Mouse (Mus musculus): Measurements from ENCODE around the gene D430041D05Rik. TPM values are rescaled to one million over a fixed set of nuclear protein-coding genes. Genes with fewer than 3 reads are reported as not detected.

D430041D05Rik gene
- polyA plus RNA-seq, 1 experiment from 2014 or later, result 1.2 TPM

DNA sequence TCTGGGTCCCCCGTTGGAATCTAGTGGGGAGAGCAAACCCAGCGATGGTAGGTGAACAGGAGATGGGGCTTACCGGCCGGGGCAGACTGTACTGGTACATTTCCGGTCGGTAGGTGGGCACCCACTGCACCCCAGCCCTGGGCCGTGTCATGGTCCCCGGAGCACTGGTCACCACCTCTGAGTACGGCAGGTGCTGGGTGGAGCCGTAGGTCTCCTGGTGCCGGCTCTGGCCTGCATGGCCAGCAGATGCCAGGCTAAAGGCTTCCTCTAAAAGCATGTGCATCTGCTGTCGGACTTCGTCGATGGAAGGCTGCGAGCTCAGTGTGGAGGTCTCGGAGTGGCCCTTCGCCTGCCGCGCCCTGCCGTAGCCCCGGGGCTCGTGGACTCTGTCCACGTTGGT, 243.0 kb downstream of the D430041D05Rik start:
- Histone ChIP-seq H3K27me3 (no peaks in the 10 kb centered on the region), H3K36me3 (no peaks in the 10 kb centered on the region), H3K27ac (no peak overlapping the region), H3K9me3 (no peaks in the 10 kb centered on the region), H3K9ac (no peak overlapping the region), H3K4me2 (replicated peaks) (no peak overlapping the region), H3K4me1 (no peaks in the 10 kb centered on the region), H3K4me3 (no peak overlapping the region)
- no peak for ATAC-seq (ENCODE audit: insufficient number of reproducible peaks, insufficient read depth, low FRiP score, low TSS enrichment)
- 94% methylated on average over 23 of the region's 23 CpGs for WGBS

DNA sequence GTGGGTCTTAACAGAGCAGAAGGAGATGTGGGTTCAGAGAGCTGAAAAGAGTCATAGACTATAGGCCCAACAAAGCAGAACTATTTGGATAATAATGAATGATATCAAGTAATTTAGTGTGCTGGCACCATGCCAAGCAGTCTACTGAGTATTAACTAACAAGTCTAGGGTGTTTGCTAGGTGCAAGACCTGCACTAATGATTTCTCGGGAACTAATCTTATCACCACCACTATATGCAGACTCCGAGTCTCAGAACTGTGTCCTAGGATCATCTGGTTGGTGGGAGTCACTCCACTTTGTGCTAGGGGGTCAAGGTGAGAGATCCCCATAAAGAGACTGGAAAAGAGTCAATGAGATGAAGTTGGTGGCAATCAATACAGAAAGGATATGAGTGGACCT, 245.2 kb downstream of the D430041D05Rik start:
- WGBS, result 94% methylated on average over 2 of the region's 2 CpGs
- H3K36me3 ChIP-seq, result no peaks in the 10 kb centered on the region
- ATAC-seq (ENCODE audit: insufficient number of reproducible peaks, insufficient read depth, low FRiP score, low TSS enrichment), result no peak
- H3K4me2 ChIP-seq (replicated peaks), result no peak overlapping the region
- H3K27ac ChIP-seq, result no peak overlapping the region
- no peaks in the 10 kb centered on the region for H3K4me1 ChIP-seq
- no peaks in the 10 kb centered on the region for H3K27me3 ChIP-seq
- no peak overlapping the region for H3K9ac ChIP-seq
- H3K9me3 ChIP-seq, result no peaks in the 10 kb centered on the region
- no peak overlapping the region for H3K4me3 ChIP-seq

DNA sequence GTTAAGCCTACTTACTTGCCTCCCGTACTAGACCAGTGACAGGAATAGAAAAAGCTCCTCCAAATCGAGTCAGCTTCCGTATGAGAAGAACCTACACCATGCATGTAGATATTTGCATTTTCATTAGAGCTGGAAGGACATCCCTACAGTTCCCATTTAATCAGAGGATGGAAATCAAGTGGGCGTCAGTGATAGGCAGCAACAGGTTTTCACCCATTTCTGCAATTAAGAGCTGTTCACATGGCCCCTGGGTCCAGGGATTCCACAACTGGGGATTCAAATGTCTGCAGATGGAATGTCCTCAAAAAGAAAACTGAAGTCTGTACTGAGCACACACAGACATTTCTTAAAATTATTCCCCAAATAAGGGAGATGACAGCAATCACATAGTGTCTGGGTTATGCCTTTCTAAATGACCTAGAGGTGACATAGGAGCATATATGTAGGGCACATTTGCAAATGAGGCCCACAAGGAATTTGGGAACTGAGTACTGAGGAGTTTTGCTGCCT, 246.8 kb downstream of the D430041D05Rik start:
- 92% methylated on average over 4 of the region's 4 CpGs for WGBS
- Histone ChIP-seq H3K4me3 (no peak overlapping the region), H3K36me3 (no peaks in the 10 kb centered on the region), H3K9ac (no peak overlapping the region), H3K27me3 (no peaks in the 10 kb centered on the region), H3K9me3 (no peaks in the 10 kb centered on the region), H3K4me2 (replicated peaks) (no peak overlapping the region), H3K4me1 (no peaks in the 10 kb centered on the region), H3K27ac (no peak overlapping the region)
- no peak for ATAC-seq (ENCODE audit: insufficient number of reproducible peaks, insufficient read depth, low FRiP score, low TSS enrichment)

DNA sequence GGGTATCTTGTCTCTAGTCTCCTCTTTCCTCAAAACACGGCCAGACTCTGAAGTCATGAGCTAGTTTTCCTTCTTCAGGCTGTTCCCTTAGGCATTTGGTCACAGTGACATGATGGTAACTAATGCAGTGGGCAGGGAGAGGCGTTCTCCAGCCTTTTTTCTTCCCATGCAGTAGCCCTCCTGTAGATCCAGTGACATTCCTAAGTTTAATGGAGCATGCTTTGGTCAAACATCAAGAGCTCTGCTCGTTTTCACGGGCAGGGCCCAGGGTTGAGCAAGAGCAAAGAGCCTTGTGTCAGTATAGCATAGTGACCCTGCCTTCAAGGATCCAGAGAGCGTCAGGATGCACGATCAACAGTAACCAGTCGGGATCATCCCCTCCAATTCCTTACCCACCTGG, 247.4 kb downstream of the D430041D05Rik start:
- H3K4me1 ChIP-seq, result no peaks in the 10 kb centered on the region
- no peak for ATAC-seq (ENCODE audit: insufficient number of reproducible peaks, insufficient read depth, low FRiP score, low TSS enrichment)
- 77% methylated on average over 7 of the region's 7 CpGs for WGBS

DNA sequence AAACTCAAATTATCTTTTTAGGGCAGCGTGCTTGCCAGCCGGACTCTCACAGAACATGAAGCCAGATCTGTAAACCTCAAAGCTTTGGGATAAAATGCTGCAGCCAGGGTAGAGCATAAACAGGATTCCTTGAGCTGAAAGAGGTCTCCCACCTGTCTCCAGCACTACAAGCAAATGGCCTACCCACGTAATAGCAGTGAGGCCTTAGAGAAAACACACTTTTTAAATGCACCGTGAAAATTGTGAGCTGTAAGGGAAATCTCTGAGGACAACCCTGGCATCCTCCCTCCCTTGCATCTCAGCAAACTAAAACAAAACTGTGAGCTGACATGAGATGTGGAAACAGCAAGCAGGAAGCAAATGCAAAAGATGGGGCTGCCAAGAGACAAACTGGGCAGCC, 253.0 kb downstream of the D430041D05Rik start:
- Histone ChIP-seq H3K4me2 (replicated peaks) (no peak overlapping the region), H3K36me3 (no peaks in the 10 kb centered on the region), H3K27ac (no peak overlapping the region), H3K27me3 (no peaks in the 10 kb centered on the region), H3K9me3 (no peaks in the 10 kb centered on the region), H3K4me1 (no peaks in the 10 kb centered on the region), H3K9ac (no peak overlapping the region), H3K4me3 (no peak overlapping the region)
- whole genome bisulfite sequencing, result 69% methylated on average over 4 of the region's 4 CpGs
- ATAC-seq (ENCODE audit: insufficient number of reproducible peaks, insufficient read depth, low FRiP score, low TSS enrichment), result no peak

More for the DNA sequence above, 247.4 kb downstream of the D430041D05Rik start:
- H3K9me3 ChIP-seq, result no peaks in the 10 kb centered on the region
- no peak overlapping the region for H3K9ac ChIP-seq
- H3K4me3 ChIP-seq, result no peak overlapping the region
- no peaks in the 10 kb centered on the region for H3K27me3 ChIP-seq
- no peak overlapping the region for H3K27ac ChIP-seq
- no peaks in the 10 kb centered on the region for H3K36me3 ChIP-seq
- H3K4me2 ChIP-seq (replicated peaks), result no peak overlapping the region

DNA sequence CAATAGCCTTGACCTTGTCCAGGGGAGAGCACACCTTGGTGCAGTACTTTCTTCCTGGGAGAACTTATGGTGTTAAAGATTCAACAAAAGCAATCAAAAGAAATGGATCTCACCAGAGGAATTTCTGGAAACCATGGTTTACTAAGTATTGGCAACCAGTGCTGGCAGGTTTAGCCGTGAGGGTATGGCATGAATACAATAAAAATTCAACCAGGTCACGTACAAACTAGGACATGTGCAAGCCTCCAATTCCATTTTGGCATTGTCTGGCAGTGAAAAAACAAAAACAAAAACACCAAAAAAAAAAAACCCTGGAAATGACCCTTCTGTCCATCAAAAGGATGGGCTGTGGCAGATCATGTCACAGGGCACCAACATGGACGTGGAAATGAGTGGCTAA, 256.9 kb downstream of the D430041D05Rik start:
- no peaks in the 10 kb centered on the region for H3K27me3 ChIP-seq
- no peaks in the 10 kb centered on the region for H3K4me1 ChIP-seq
- H3K4me3 ChIP-seq, result no peak overlapping the region
- ATAC-seq (ENCODE audit: insufficient number of reproducible peaks, insufficient read depth, low FRiP score, low TSS enrichment), result no peak
- H3K9me3 ChIP-seq, result no peaks in the 10 kb centered on the region
- no peak overlapping the region for H3K4me2 ChIP-seq (replicated peaks)
- H3K36me3 ChIP-seq, result no peaks in the 10 kb centered on the region
- no peak overlapping the region for H3K27ac ChIP-seq
- WGBS, result 87% methylated on average over 3 of the region's 3 CpGs
- H3K9ac ChIP-seq, result no peak overlapping the region

DNA sequence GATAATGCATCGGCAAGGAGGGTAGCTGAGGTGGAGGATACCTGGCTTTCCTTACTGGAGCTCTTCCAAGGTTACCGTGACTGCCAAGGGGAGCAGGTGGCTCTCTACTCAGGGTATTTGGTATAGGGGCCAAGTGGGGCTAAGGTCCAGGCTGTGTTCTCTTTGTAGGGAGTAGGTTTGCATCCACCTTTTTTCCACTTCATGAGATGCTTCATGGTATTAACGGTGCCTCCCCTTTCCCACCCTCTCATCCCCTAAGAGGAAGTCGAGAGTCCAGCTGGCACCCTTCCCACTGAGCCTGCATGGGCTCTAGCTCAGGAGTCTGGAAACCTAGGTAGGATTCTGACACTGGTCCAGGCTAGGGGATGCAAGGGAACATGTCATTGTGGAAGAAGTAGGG, 257.5 kb downstream of the D430041D05Rik start:
- H3K9me3 ChIP-seq, result no peaks in the 10 kb centered on the region
- H3K9ac ChIP-seq, result no peak overlapping the region
- H3K27ac ChIP-seq, result no peak overlapping the region
- no peak overlapping the region for H3K4me3 ChIP-seq
- no peaks in the 10 kb centered on the region for H3K4me1 ChIP-seq
- no peak overlapping the region for H3K4me2 ChIP-seq (replicated peaks)
- H3K27me3 ChIP-seq, result no peaks in the 10 kb centered on the region
- whole genome bisulfite sequencing, result 86% methylated on average over 4 of the region's 4 CpGs
- no peak for ATAC-seq (ENCODE audit: insufficient number of reproducible peaks, insufficient read depth, low FRiP score, low TSS enrichment)
- H3K36me3 ChIP-seq, result no peaks in the 10 kb centered on the region

DNA sequence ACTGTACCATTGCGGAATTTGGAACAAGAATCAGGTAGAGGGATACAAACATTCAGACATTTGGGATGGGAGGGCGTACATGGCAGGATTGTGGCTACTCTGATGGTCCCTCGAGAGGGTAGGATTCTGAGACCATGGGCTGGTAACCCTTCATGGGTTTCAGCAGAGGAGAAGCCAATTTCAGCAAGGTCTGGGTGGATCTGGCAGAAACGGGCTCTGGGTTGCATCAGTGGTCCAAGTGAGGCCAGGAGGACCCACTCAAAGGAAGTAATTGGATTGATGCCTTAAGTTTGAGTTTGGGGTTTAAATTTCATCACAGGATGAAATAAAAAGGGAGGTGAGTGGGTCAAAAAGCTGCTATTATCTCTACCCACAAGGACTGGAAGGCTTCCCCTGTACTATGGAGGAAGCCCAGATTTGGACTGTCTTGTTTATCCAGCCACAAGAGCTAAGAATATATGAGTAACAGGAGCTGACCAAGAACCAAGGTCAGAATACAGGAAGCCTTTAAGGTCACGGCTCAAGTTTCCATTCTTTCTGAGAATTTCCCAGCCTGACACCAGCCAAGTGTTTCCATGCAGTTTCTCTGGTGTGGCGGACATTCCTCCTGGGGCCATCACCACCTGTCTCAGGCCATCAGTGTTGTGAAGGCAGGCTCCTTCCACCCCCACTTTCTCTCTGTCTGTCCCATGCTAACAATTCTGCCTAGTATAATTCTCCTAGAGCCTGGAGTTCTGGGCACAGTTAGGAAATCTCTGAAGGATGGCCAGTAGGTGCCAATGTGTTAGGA, 260.0 kb downstream of the D430041D05Rik start:
- Histone ChIP-seq H3K9me3 (no peaks in the 10 kb centered on the region), H3K4me2 (replicated peaks) (no peak overlapping the region), H3K36me3 (no peaks in the 10 kb centered on the region), H3K4me3 (no peak overlapping the region), H3K27ac (no peak overlapping the region), H3K27me3 (no peaks in the 10 kb centered on the region), H3K4me1 (no peaks in the 10 kb centered on the region), H3K9ac (no peak overlapping the region)
- 73% methylated on average over 6 of the region's 6 CpGs for WGBS
- ATAC-seq (ENCODE audit: insufficient number of reproducible peaks, insufficient read depth, low FRiP score, low TSS enrichment), result no peak

DNA sequence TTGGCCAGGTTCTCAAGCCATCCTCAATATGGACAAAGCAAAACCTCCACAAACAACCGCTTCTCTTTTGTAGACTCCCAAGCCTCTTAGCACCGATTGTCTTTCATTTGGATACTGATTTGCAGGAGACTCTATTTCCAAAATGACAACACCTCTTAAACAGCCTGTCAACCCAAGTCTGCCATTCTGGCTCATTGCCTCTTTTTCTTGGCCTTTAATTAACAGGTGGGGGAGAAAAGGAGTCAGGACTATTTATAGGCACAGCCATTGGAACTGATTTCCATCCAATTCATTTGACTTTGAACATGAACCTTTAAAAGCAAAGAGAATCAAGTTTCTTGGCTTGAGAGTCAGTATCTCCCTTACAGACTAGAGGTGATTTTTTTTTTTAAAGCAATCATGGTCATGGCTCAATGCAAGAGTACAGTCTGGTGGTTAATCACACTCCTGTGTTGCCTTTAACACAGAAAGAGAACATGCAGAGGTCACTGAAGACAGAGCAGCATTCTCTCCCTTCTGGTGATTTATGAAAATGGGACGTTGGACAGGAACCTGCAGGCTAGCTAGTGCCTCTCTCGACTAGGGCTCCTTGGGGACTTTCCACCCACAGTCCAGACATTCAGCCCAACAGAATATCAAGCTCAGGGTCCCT, 262.8 kb downstream of the D430041D05Rik start:
- ATAC-seq (ENCODE audit: insufficient number of reproducible peaks, insufficient read depth, low FRiP score, low TSS enrichment), result no peak
- 73% methylated on average over 4 of the region's 4 CpGs for WGBS

DNA sequence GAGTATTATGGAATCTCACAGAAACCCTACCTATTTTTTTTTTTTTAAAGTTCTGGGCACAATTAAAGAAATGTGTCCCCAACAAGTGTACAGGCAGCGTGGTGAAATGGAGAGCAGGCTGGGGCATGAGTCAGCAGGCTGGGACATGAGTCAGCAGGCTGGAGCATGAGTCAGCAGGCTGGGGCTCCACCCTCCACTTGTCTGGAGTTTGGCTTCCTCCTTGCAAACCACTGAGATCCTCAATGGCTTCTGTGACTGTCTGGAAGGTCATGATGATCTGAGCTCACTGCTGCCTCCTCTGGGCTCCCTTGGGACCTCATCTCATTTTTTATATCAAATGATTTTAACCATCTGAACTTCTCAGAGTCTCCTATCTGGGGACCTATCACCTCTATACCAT, 264.8 kb downstream of the D430041D05Rik start:
- H3K9me3 ChIP-seq, result no peaks in the 10 kb centered on the region
- H3K4me1 ChIP-seq, result no peaks in the 10 kb centered on the region
- H3K4me2 ChIP-seq (replicated peaks), result no peak overlapping the region
- no peak overlapping the region for H3K27ac ChIP-seq
- H3K27me3 ChIP-seq, result no peaks in the 10 kb centered on the region
- 65% methylated on average over 1 of the region's 1 CpGs for WGBS
- ATAC-seq (ENCODE audit: insufficient number of reproducible peaks, insufficient read depth, low FRiP score, low TSS enrichment), result no peak
- H3K9ac ChIP-seq, result no peak overlapping the region
- no peaks in the 10 kb centered on the region for H3K36me3 ChIP-seq
- no peak overlapping the region for H3K4me3 ChIP-seq

More for the DNA sequence above, 262.8 kb downstream of the D430041D05Rik start:
- H3K9me3 ChIP-seq, result no peaks in the 10 kb centered on the region
- no peak overlapping the region for H3K9ac ChIP-seq
- no peak overlapping the region for H3K4me3 ChIP-seq
- H3K27ac ChIP-seq, result no peak overlapping the region
- no peak overlapping the region for H3K4me2 ChIP-seq (replicated peaks)
- H3K4me1 ChIP-seq, result no peaks in the 10 kb centered on the region
- no peaks in the 10 kb centered on the region for H3K27me3 ChIP-seq
- no peaks in the 10 kb centered on the region for H3K36me3 ChIP-seq

DNA sequence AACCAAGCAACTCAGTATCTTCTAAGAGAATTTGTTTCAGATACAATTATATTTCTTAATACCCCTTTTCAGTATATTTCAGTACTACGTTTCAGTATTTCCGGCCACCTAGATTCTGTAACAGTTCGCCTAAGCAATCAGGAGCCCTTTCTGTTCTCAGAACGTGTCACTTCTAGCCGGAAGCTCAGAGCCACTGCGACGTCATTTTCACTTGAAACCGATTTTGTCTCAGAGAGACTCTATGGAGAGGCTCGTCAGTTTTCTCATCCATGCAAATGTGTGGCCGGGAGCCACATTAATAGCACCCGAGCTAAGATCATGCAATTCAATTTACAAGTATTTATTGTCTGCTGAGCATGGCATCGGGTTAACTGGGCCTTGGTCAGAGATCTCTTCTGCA, 266.8 kb downstream of the D430041D05Rik start:
- H3K9ac ChIP-seq, result no peak overlapping the region
- 89% methylated on average over 12 of the region's 12 CpGs for WGBS
- H3K36me3 ChIP-seq, result no peaks in the 10 kb centered on the region
- H3K9me3 ChIP-seq, result no peaks in the 10 kb centered on the region
- no peak overlapping the region for H3K4me3 ChIP-seq
- no peak overlapping the region for H3K4me2 ChIP-seq (replicated peaks)
- H3K27me3 ChIP-seq, result no peaks in the 10 kb centered on the region
- no peak overlapping the region for H3K27ac ChIP-seq
- no peak for ATAC-seq (ENCODE audit: insufficient number of reproducible peaks, insufficient read depth, low FRiP score, low TSS enrichment)
- H3K4me1 ChIP-seq, result no peaks in the 10 kb centered on the region

DNA sequence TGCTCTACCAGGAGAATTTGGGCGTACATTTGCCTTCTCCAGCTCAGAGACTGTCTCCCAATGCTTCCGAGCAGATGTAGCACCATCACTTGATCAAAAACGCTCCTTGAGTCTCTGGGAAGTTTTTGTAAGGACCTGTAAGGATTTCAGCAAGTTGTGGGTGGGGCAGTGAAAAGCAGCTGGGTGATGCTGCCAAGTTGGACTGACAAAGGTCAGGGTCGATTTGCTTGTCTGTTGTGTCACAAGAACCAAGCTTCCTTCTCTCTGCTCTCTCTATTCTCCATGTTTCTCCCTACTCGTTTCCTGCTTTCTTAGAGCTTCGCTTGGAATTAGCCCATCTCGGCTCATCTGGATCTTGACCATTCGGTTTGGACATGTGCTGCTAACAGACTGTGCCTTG, 268.7 kb downstream of the D430041D05Rik start:
- Histone ChIP-seq H3K4me1 (no peaks in the 10 kb centered on the region), H3K9me3 (no peaks in the 10 kb centered on the region), H3K4me3 (no peak overlapping the region), H3K27ac (no peak overlapping the region), H3K27me3 (no peaks in the 10 kb centered on the region), H3K4me2 (replicated peaks) (no peak overlapping the region), H3K9ac (no peak overlapping the region), H3K36me3 (no peaks in the 10 kb centered on the region)
- no peak for ATAC-seq (ENCODE audit: insufficient number of reproducible peaks, insufficient read depth, low FRiP score, low TSS enrichment)
- WGBS, result 89% methylated on average over 8 of the region's 8 CpGs
